Mouse (Mus musculus) kidney, postnatal 0 days (tissue): Measurements from ENCODE around the gene Grk5. TPM values are rescaled to one million over a fixed set of nuclear protein-coding genes. Genes with fewer than 3 reads are reported as not detected.
A peak's percentile ranks its signal among the peaks of the same experiment; 100 is the strongest.

Experiments
- ATAC-seq: fragments of 200-750 bp; cut with Nextera tagmentation; replicated peaks from 2 replicates; pipeline ENCODE4 v1.8.0; 2017; ENCODE audit warnings: low read depth, moderate number of reproducible peaks, moderate TSS enrichment, moderate library complexity; ENCODE audit not compliant: low FRiP score
- DNase-seq: peaks from one replicate; pipeline ENCODE4 v3.0.0-alpha.2; 2016; ENCODE audit warnings: low spot score
- H3K27ac ChIP-seq: fragments of 300-500 bp; sonication (generic); 2 replicates; pipeline ENCODE4 v1.5.1; 2014; ENCODE audit warnings: mild to moderate bottlenecking
- H3K27me3 ChIP-seq: fragments of 300-500 bp; sonication (generic); 2 replicates; pipeline ENCODE4 v1.6.1; 2014; ENCODE audit warnings: low read length, mixed read lengths; ENCODE audit not compliant: insufficient read depth
- H3K36me3 ChIP-seq: fragments of 300-500 bp; sonication (generic); 2 replicates; pipeline ENCODE4 v1.6.1; 2014; ENCODE audit warnings: low read length, mixed read lengths; ENCODE audit not compliant: insufficient read depth
- H3K4me1 ChIP-seq: fragments of 300-500 bp; sonication (generic); replicated peaks from 2 replicates; pipeline ENCODE4 v1.6.1; 2014; ENCODE audit warnings: antibody characterized with exemption, low read length, mixed read lengths; ENCODE audit not compliant: insufficient read depth
- H3K4me2 ChIP-seq: fragments of 300-500 bp; sonication (generic); 2 replicates; pipeline ENCODE4 v1.6.1; 2014; ENCODE audit warnings: mild to moderate bottlenecking, low read length, moderate library complexity, mixed read lengths
- H3K4me3 ChIP-seq: fragments of 300-500 bp; sonication (generic); replicated peaks from 2 replicates; pipeline ENCODE4 v1.5.1; 2014; ENCODE audit warnings: low read depth, low read length
- H3K9ac ChIP-seq: fragments of 300-500 bp; sonication (generic); 2 replicates; pipeline ENCODE4 v1.6.1; 2014; ENCODE audit warnings: low read depth, low read length
- H3K9me3 ChIP-seq: fragments of 300-500 bp; sonication (generic); replicated peaks from 2 replicates; pipeline ENCODE4 v1.6.1; 2016; ENCODE audit warnings: low read length, inconsistent platforms, mixed read lengths
- CTCF ChIP-seq: IDR thresholded peaks from 2 replicates; pipeline ENCODE4 v1.5.1; 2016; ENCODE audit warnings: antibody characterized with exemption, low read depth, mild to moderate bottlenecking, moderate library complexity
- WGBS: fragments of 180-500 bp; shearing (Covaris S2); extraction: QIAGEN DNeasy Blood & Tissue Kit; methylation state at CpG from one replicate; pipeline ENCODE4 v1.1.7; 2014; 5-methylcytosine and 5-hydroxymethylcytosine counted together
- polyA plus RNA-seq: library from polyadenylated mRNA; unstranded; fragments of >200 nt; fragmentation: Nextera tagmentation; extraction: Ambion mirVana; gene quantifications from 2 replicates; pipeline ENCODE4 v1.2.1, GENCODE M21; 2015

Gene Grk5
- polyA plus RNA-seq, 1 experiment from 2014 or later: 2.3 TPM

GRCm38 (mm10) chr19:60871366-60871765, 18.2 kb upstream of the Grk5 start:
- peaks cover 17% of the 10 kb centered on the region; the same call in 1 of the 2 replicates for H3K36me3 ChIP-seq
- ATAC-seq (no peak), DNase-seq (no peak)
- H3K9ac ChIP-seq: no peak overlapping the region
- 94% methylated on average over 5 of the region's 5 CpGs for WGBS
- no peak overlapping the region for H3K4me2 ChIP-seq
- no peak overlapping the region for H3K4me3 ChIP-seq
- no peaks in the 10 kb centered on the region for H3K9me3 ChIP-seq
- TF ChIP-seq CTCF: no peak
- peaks cover 4% of the 10 kb centered on the region; the same call in 1 of the 2 replicates for H3K4me1 ChIP-seq
- no peak overlapping the region for H3K27ac ChIP-seq
- no peaks in the 10 kb centered on the region for H3K27me3 ChIP-seq

DNA sequence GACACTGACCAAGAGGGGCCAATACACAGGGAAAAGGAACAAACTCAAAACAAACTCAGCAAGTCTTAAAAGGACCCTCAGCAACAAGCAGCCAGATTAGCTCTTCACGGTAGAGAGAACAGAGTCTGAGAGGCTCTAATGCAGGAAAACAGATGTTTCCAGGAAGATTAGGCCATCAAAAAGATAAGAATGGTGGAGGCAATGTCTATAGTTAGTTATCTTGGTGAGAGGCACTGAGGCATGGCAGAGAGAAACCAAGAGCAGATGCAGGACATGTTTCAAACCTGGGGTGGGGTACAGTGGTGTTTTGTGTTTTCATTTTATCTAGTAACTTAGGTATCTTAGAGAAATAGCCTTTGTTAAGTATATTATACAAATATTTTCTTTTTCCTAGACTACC, 17.3 kb upstream of the Grk5 start:
- Histone ChIP-seq H3K27me3 (no peaks in the 10 kb centered on the region), H3K4me3 (no peak overlapping the region), H3K27ac (no peak overlapping the region), H3K4me2 (no peak overlapping the region), H3K9ac (no peak overlapping the region), H3K36me3 (0 out of 2 replicates have a peak, but pooled peaks cover 17% of the 10 kb centered on the region), H3K9me3 (no peaks in the 10 kb centered on the region), H3K4me1 (peaks cover 4% of the 10 kb centered on the region; the same call in 1 of the 2 replicates)
- WGBS: 37% methylated on average over 1 of the region's 1 CpGs
- DNase-seq (no peak), ATAC-seq (no peak)
- no peak for TF ChIP-seq CTCF

GRCm38 (mm10) chr19:60873501-60873900, 16.0 kb upstream of the Grk5 start:
- TF ChIP-seq CTCF: no peak
- 0 out of 2 replicates have a peak, but pooled peaks cover 12% of the 10 kb centered on the region for H3K36me3 ChIP-seq
- no peaks in the 10 kb centered on the region for H3K9me3 ChIP-seq
- H3K9ac ChIP-seq: peak overlapping the region; percentile 68; the same call in 1 of the 2 replicates
- H3K4me1 ChIP-seq: peaks cover 4% of the 10 kb centered on the region; the same call in 1 of the 2 replicates
- no peak for ATAC-seq
- WGBS: 2% methylated on average over 4 of the region's 4 CpGs
- peak overlapping the region; percentile 72 for H3K4me2 ChIP-seq
- H3K27ac ChIP-seq: peak overlapping the region; percentile 91
- peak; percentile 61 for DNase-seq
- peak overlapping the region; percentile 62 for H3K4me3 ChIP-seq
- no peaks in the 10 kb centered on the region for H3K27me3 ChIP-seq

DNA sequence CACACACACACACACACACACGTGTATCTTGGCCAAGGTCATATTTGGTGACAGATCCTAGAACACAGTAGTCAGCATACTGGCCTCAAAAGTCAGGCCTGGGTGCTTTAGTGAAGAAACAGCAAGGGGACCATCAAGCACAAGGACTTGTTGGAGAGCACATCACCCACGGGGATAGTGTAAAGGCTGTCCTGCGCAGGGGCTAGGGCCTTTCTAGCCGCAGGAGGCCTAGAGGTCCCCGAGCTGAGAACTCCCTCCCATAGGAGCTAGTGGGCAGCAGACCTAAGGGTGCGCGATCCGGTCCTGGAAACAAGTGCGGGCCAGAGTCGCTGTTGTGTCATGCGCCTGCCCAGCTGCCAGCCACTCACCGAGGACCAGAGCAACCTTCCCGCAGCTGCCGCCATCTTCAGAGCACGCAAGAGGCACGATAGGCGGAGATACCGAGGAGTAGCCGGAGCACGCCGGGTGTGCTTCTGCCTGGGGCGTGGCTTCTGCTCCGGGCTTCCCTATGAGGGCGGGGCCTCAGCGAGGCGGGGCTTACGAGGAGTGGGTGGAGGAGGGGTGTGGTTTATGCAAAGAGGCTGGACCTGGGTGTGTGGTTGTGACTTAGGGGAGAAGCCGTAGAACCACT, 15.4 kb upstream of the Grk5 start, which contains the start of gene Prdx3:
TSS of gene Prdx3 (minus strand) at position 493 of the 631 bp plus-strand sequence.
- Histone ChIP-seq H3K4me1 (peaks cover 4% of the 10 kb centered on the region; the same call in 1 of the 2 replicates), H3K4me2 (peak within 1 kb of the TSS; percentile 72), H3K9me3 (no peaks in the 10 kb centered on the region), H3K36me3 (0 out of 2 replicates have a peak, but pooled peaks cover 7% of the 10 kb centered on the region), H3K27ac (peak within 1 kb of the TSS; percentile 91), H3K9ac (peak within 1 kb of the TSS; percentile 68), H3K27me3 (no peaks in the 10 kb centered on the region), H3K4me3 (peak within 1 kb of the TSS; percentile 62)
- ATAC-seq (peak; percentile 99), DNase-seq (peak; percentile 98)
- peak; percentile 36; the same call in 1 of the 2 replicates for TF ChIP-seq CTCF
- WGBS: 0% methylated on average over 28 of the region's 28 CpGs

DNA sequence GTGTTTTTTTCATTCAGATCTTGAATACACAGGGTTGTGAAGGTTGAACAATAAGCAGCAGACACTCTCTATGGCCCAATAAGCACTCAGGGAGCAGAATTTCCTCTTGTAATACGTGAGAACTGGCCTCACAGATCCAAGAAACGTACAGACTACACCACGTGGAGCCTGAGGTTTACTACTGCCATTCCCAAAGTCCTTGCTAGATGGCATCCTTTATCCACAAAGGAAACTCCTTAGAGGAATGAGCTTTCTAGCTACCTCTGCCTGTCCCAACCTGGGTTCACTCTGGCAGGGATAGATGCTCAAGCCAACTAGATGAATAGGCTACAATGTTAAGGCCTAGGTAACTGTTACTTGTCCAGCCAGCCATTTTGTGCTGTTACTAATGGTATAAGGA, 6.4 kb upstream of the Grk5 start:
- Histone ChIP-seq H3K4me3 (no peak overlapping the region), H3K9me3 (no peaks in the 10 kb centered on the region), H3K9ac (no peak overlapping the region), H3K27ac (no peak overlapping the region), H3K4me1 (no peaks in the 10 kb centered on the region), H3K27me3 (no peaks in the 10 kb centered on the region), H3K36me3 (no peaks in the 10 kb centered on the region), H3K4me2 (no peak overlapping the region)
- ATAC-seq (peak; percentile 69; the same call in 1 of the 2 replicates), DNase-seq (peak; percentile 82)
- TF ChIP-seq CTCF: peak; percentile 81
- 8% methylated on average over 3 of the region's 3 CpGs for WGBS

GRCm38 (mm10) chr19:60887637-60888036, 1.9 kb upstream of the Grk5 start:
- no peak for TF ChIP-seq CTCF
- no peak overlapping the region for H3K4me3 ChIP-seq
- no peak overlapping the region for H3K9ac ChIP-seq
- H3K4me1 ChIP-seq: 0 out of 2 replicates have a peak, but pooled peaks cover 4% of the 10 kb centered on the region
- H3K27ac ChIP-seq: 0 out of 2 replicates have a peak overlapping the region, but pooled peaks have one; percentile 97
- no peak overlapping the region for H3K4me2 ChIP-seq
- 85% methylated on average over 2 of the region's 2 CpGs for WGBS
- no peaks in the 10 kb centered on the region for H3K9me3 ChIP-seq
- H3K27me3 ChIP-seq: no peaks in the 10 kb centered on the region
- ATAC-seq (no peak), DNase-seq (no peak)
- no peaks in the 10 kb centered on the region for H3K36me3 ChIP-seq
